Mouse (Mus musculus) embryonic fibroblast, embryonic 13.5 days (primary cell): ENCODE measurements around the gene Cenpu. TPM values are rescaled to one million over a fixed set of nuclear protein-coding genes. Genes with fewer than 3 reads are reported as not detected.

Source experiments
- H3K27ac ChIP-seq: 2 replicates; pipeline ENCODE4 v1.5.1; 2012; ENCODE audit warnings: low read length, control low read depth, inconsistent platforms; ENCODE audit not compliant: insufficient read depth
- H3K4me1 ChIP-seq: 2 replicates; pipeline ENCODE4 v1.6.1; 2011; ENCODE audit warnings: low read length; ENCODE audit not compliant: control insufficient read depth, insufficient read depth
- H3K4me3 ChIP-seq: 2 replicates; pipeline ENCODE4 v1.5.1; 2011; ENCODE audit warnings: mild to moderate bottlenecking, control low read depth, low read length; ENCODE audit not compliant: insufficient read depth
- CTCF ChIP-seq: IDR thresholded peaks from 2 replicates; pipeline ENCODE4 v1.5.1; 2011; ENCODE audit warnings: mild to moderate bottlenecking, control low read depth, low read length, moderate library complexity, borderline replicate concordance; ENCODE audit not compliant: insufficient read depth
- POLR2A ChIP-seq: IDR thresholded peaks from 2 replicates; pipeline ENCODE4 v1.6.1; 2011; ENCODE audit warnings: low read depth, mild to moderate bottlenecking, control low read depth, low read length, moderate library complexity
- polyA plus RNA-seq: library from polyadenylated mRNA; stranded (reverse); fragments of >200 nt; gene quantifications from 2 replicates; pipeline ENCODE4 v1.2.4, GENCODE M21; 2011; ENCODE audit warnings: low read depth; ENCODE audit not compliant: missing spikeins, insufficient read length

Gene Cenpu
- polyA plus RNA-seq, 1 experiment, result 14.0 TPM

GRCm38 (mm10) chr8:46514027-46514426 lies 37.8 kb upstream of the Cenpu start:
- Histone ChIP-seq H3K4me1 (peaks cover 5% of the 10 kb centered on the region; the same call in 1 of the 2 replicates), H3K4me3 (no peak overlapping the region), H3K27ac (no peak overlapping the region)
- TF ChIP-seq CTCF (no peak), POLR2A (no peak)

- Histone ChIP-seq H3K27ac (no peak overlapping the region), H3K4me3 (no peak overlapping the region), H3K4me1 (no peaks in the 10 kb centered on the region)
- TF ChIP-seq POLR2A, result no peak
- TF ChIP-seq CTCF, result no peak
Measured at GRCm38 (mm10) chr8:46520667-46521066, 31.2 kb upstream of the Cenpu start.

- no peak for TF ChIP-seq CTCF
- TF ChIP-seq POLR2A, result no peak
- Histone ChIP-seq H3K4me3 (no peak overlapping the region), H3K4me1 (no peaks in the 10 kb centered on the region), H3K27ac (no peak overlapping the region)
Measured at GRCm38 (mm10) chr8:46526098-46526497, 25.7 kb upstream of the Cenpu start.

- H3K27ac ChIP-seq, result no peak overlapping the region
- no peak overlapping the region for H3K4me3 ChIP-seq
- no peaks in the 10 kb centered on the region for H3K4me1 ChIP-seq
- TF ChIP-seq POLR2A (no peak), CTCF (no peak)
Measured at GRCm38 (mm10) chr8:46526821-46527220, 25.0 kb upstream of the Cenpu start.

GRCm38 (mm10) chr8:46529508-46529907 lies 22.3 kb upstream of the Cenpu start:
- Histone ChIP-seq H3K4me3 (no peak overlapping the region), H3K27ac (no peak overlapping the region), H3K4me1 (no peaks in the 10 kb centered on the region)
- TF ChIP-seq POLR2A (no peak), CTCF (no peak)

GRCm38 (mm10) chr8:46530541-46530940 lies 21.3 kb upstream of the Cenpu start:
- no peak overlapping the region for H3K27ac ChIP-seq
- H3K4me3 ChIP-seq, result no peak overlapping the region
- TF ChIP-seq CTCF, result no peak
- TF ChIP-seq POLR2A, result no peak
- H3K4me1 ChIP-seq, result no peaks in the 10 kb centered on the region

GRCm38 (mm10) chr8:46533926-46534325 lies 17.9 kb upstream of the Cenpu start:
- TF ChIP-seq CTCF (no peak), POLR2A (no peak)
- H3K4me1 ChIP-seq, result no peaks in the 10 kb centered on the region
- no peak overlapping the region for H3K4me3 ChIP-seq
- H3K27ac ChIP-seq, result no peak overlapping the region

GRCm38 (mm10) chr8:46539701-46540100 lies 12.1 kb upstream of the Cenpu start:
- Histone ChIP-seq H3K4me1 (no peaks in the 10 kb centered on the region), H3K4me3 (no peak overlapping the region), H3K27ac (no peak overlapping the region)
- no peak for TF ChIP-seq CTCF
- TF ChIP-seq POLR2A, result no peak

GRCm38 (mm10) chr8:46543191-46543590 lies 8.6 kb upstream of the Cenpu start:
- no peaks in the 10 kb centered on the region for H3K4me1 ChIP-seq
- no peak overlapping the region for H3K27ac ChIP-seq
- TF ChIP-seq POLR2A (no peak), CTCF (no peak)
- H3K4me3 ChIP-seq, result no peak overlapping the region

GRCm38 (mm10) chr8:46543662-46544061 lies 8.2 kb upstream of the Cenpu start:
- Histone ChIP-seq H3K4me1 (no peaks in the 10 kb centered on the region), H3K27ac (no peak overlapping the region), H3K4me3 (no peak overlapping the region)
- TF ChIP-seq POLR2A, result no peak
- no peak for TF ChIP-seq CTCF

- no peak for TF ChIP-seq CTCF
- TF ChIP-seq POLR2A, result no peak
- H3K4me1 ChIP-seq, result no peaks in the 10 kb centered on the region
- H3K27ac ChIP-seq, result no peak overlapping the region
- no peak overlapping the region for H3K4me3 ChIP-seq
Measured at GRCm38 (mm10) chr8:46545854-46546253, 6.0 kb upstream of the Cenpu start.
